Mouse (Mus musculus) stomach, embryonic 14.5 days (tissue): ENCODE measurements around the gene Prkaa2. TPM values are rescaled to one million over a fixed set of nuclear protein-coding genes. Genes with fewer than 3 reads are reported as not detected.

Experiments used
- ATAC-seq: fragments of 200-750 bp; cut with Nextera tagmentation; 2 replicates; pipeline ENCODE4 v1.8.0; 2017; ENCODE audit warnings: low read depth, moderate TSS enrichment; ENCODE audit not compliant: insufficient number of reproducible peaks, insufficient read depth, low FRiP score
- H3K27ac ChIP-seq: fragments of 300-500 bp; sonication (generic); 2 replicates; pipeline ENCODE4 v1.5.1; 2014; ENCODE audit warnings: mild to moderate bottlenecking, low read length, moderate library complexity, mixed read lengths
- H3K27me3 ChIP-seq: fragments of 300-500 bp; sonication (generic); 2 replicates; pipeline ENCODE4 v1.6.1; 2014; ENCODE audit warnings: low read length, control low read depth, mixed read lengths; ENCODE audit not compliant: control insufficient read depth, insufficient read depth
- H3K36me3 ChIP-seq: fragments of 300-500 bp; sonication (generic); 2 replicates; pipeline ENCODE4 v1.6.1; 2014; ENCODE audit warnings: mild to moderate bottlenecking, control low read depth, low read length, moderate library complexity, mixed read lengths; ENCODE audit not compliant: control insufficient read depth, insufficient read depth
- H3K4me1 ChIP-seq: fragments of 300-500 bp; sonication (generic); 2 replicates; pipeline ENCODE4 v1.6.1; 2014; ENCODE audit warnings: low read length, control low read depth, mixed read lengths; ENCODE audit not compliant: control insufficient read depth, insufficient read depth
- H3K4me2 ChIP-seq: fragments of 300-500 bp; sonication (generic); replicated peaks from 2 replicates; pipeline ENCODE4 v1.6.1; 2014; ENCODE audit warnings: low read depth, low read length, control low read depth
- H3K4me3 ChIP-seq: fragments of 300-500 bp; sonication (generic); 2 replicates; pipeline ENCODE4 v1.5.1; 2014; ENCODE audit warnings: low read depth, low read length, control low read depth
- H3K9ac ChIP-seq: fragments of 300-500 bp; sonication (generic); replicated peaks from 2 replicates; pipeline ENCODE4 v1.6.1; 2014; ENCODE audit warnings: low read depth, mild to moderate bottlenecking, control low read depth, low read length, moderate library complexity, mixed read lengths
- H3K9me3 ChIP-seq: fragments of 300-500 bp; sonication (generic); 2 replicates; pipeline ENCODE4 v1.6.1; 2016; ENCODE audit warnings: low read depth, low read length, control low read depth; ENCODE audit not compliant: control insufficient read depth
- WGBS: fragments of 180-500 bp; shearing (Covaris S2); extraction: QIAGEN DNeasy Blood & Tissue Kit; methylation state at CpG from one replicate; pipeline ENCODE4 v1.1.7; 2014; 5-methylcytosine and 5-hydroxymethylcytosine counted together
- polyA plus RNA-seq: library from polyadenylated mRNA; unstranded; fragments of >200 nt; fragmentation: Nextera tagmentation; extraction: Ambion mirVana; gene quantifications from 2 replicates; pipeline ENCODE4 v1.2.1, GENCODE M21; 2014

Gene Prkaa2
- polyA plus RNA-seq: 1.8 and 2.2 TPM in 2 replicates

- WGBS: under 1% methylated on average over 77 of the region's 80 CpGs
- peak; percentile 88 for ATAC-seq
- peak within 1 kb of the TSS; percentile 48 for H3K9ac ChIP-seq
- H3K4me1 ChIP-seq: peaks cover 5% of the 10 kb centered on the region; the same call in 1 of the 2 replicates
- H3K27me3 ChIP-seq: peaks cover 6% of the 10 kb centered on the region; the same call in 1 of the 2 replicates
- H3K9me3 ChIP-seq: no peaks in the 10 kb centered on the region
- peak within 1 kb of the TSS; percentile 63 for H3K4me3 ChIP-seq
- peak within 1 kb of the TSS; percentile 98 for H3K4me2 ChIP-seq
- no peaks in the 10 kb centered on the region for H3K36me3 ChIP-seq
- H3K27ac ChIP-seq: no peak within 1 kb of the TSS
Measured at GRCm38 (mm10) chr4:105109199-105109989, at the start of gene Prkaa2. TSS of gene Prkaa2 (minus strand) at chr4:105109890.

- H3K4me2 ChIP-seq: peak overlapping the region; percentile 70
- H3K27me3 ChIP-seq: no peaks in the 10 kb centered on the region
- 29% methylated on average over 6 of the region's 6 CpGs for WGBS
- H3K4me3 ChIP-seq: peak overlapping the region; percentile 89
- no peak for ATAC-seq
- 0 out of 2 replicates have a peak overlapping the region, but pooled peaks have one; percentile 92 for H3K9ac ChIP-seq
- H3K9me3 ChIP-seq: no peaks in the 10 kb centered on the region
- H3K36me3 ChIP-seq: no peaks in the 10 kb centered on the region; the same call in 1 of the 2 replicates
- peaks cover 8% of the 10 kb centered on the region for H3K4me1 ChIP-seq
- H3K27ac ChIP-seq: no peak overlapping the region
Measured at GRCm38 (mm10) chr4:105159531-105159870, 49.8 kb upstream of the Prkaa2 start.

- Histone ChIP-seq H3K4me2 (peak overlapping the region; percentile 70), H3K4me3 (peak overlapping the region; percentile 89), H3K27me3 (no peaks in the 10 kb centered on the region), H3K36me3 (no peaks in the 10 kb centered on the region; the same call in 1 of the 2 replicates), H3K9ac (peak overlapping the region; percentile 92), H3K4me1 (peaks cover 8% of the 10 kb centered on the region), H3K27ac (no peak overlapping the region; the same call in 1 of the 2 replicates), H3K9me3 (no peaks in the 10 kb centered on the region)
- WGBS: 3% methylated on average over 18 of the region's 18 CpGs
- ATAC-seq: no peak
Measured at GRCm38 (mm10) chr4:105158651-105159530, 49.2 kb upstream of the Prkaa2 start.

GRCm38 (mm10) chr4:105158169-105158555 is 48.5 kb upstream of the Prkaa2 start:
- Histone ChIP-seq H3K27ac (peak overlapping the region; percentile 97), H3K4me3 (peak overlapping the region; percentile 89), H3K9ac (peak overlapping the region; percentile 92), H3K4me1 (peaks cover 8% of the 10 kb centered on the region), H3K36me3 (no peaks in the 10 kb centered on the region; the same call in 1 of the 2 replicates), H3K9me3 (no peaks in the 10 kb centered on the region), H3K27me3 (no peaks in the 10 kb centered on the region), H3K4me2 (peak overlapping the region; percentile 70)
- ATAC-seq: peak; percentile 76
- WGBS: under 1% methylated on average over 26 of the region's 26 CpGs

- WGBS: under 1% methylated on average over 76 of the region's 77 CpGs
- Histone ChIP-seq H3K4me2 (peak within 1 kb of the TSS; percentile 70), H3K4me1 (peaks cover 8% of the 10 kb centered on the region), H3K27me3 (no peaks in the 10 kb centered on the region), H3K9me3 (no peaks in the 10 kb centered on the region), H3K27ac (peak within 1 kb of the TSS; percentile 97), H3K36me3 (no peaks in the 10 kb centered on the region; the same call in 1 of the 2 replicates), H3K9ac (peak within 1 kb of the TSS; percentile 92), H3K4me3 (peak within 1 kb of the TSS; percentile 89)
- peak; percentile 90 for ATAC-seq
Measured at GRCm38 (mm10) chr4:105157276-105158168, 47.8 kb upstream of the Prkaa2 start, which contains the start of gene Plpp3. TSS of gene Plpp3 (plus strand) at chr4:105157347.

- Histone ChIP-seq H3K9ac (no peak overlapping the region), H3K4me3 (peak overlapping the region; percentile 89), H3K27me3 (no peaks in the 10 kb centered on the region), H3K9me3 (no peaks in the 10 kb centered on the region), H3K36me3 (no peaks in the 10 kb centered on the region; the same call in 1 of the 2 replicates), H3K4me1 (peaks cover 8% of the 10 kb centered on the region), H3K27ac (peak overlapping the region; percentile 97; the same call in 1 of the 2 replicates), H3K4me2 (peak overlapping the region; percentile 70; the same call in 1 of the 2 replicates)
- ATAC-seq: no peak
- WGBS: under 1% methylated on average over 4 of the region's 4 CpGs
Measured at GRCm38 (mm10) chr4:105156955-105157275, 47.2 kb upstream of the Prkaa2 start.

GRCm38 (mm10) chr4:105156281-105156680 is 46.6 kb upstream of the Prkaa2 start:
- no peak overlapping the region for H3K4me3 ChIP-seq
- H3K27ac ChIP-seq: no peak overlapping the region
- H3K9ac ChIP-seq: no peak overlapping the region
- no peak overlapping the region for H3K4me2 ChIP-seq
- H3K27me3 ChIP-seq: no peaks in the 10 kb centered on the region
- peaks cover 8% of the 10 kb centered on the region for H3K4me1 ChIP-seq
- H3K36me3 ChIP-seq: no peaks in the 10 kb centered on the region
- 77% methylated on average over 7 of the region's 7 CpGs for WGBS
- no peaks in the 10 kb centered on the region for H3K9me3 ChIP-seq
- ATAC-seq: no peak
